Mouse (Mus musculus): ENCODE results near the gene Nrde2.
A peak's percentile ranks its signal among the peaks of the same experiment; 100 is the strongest.

Gene Nrde2

DNA sequence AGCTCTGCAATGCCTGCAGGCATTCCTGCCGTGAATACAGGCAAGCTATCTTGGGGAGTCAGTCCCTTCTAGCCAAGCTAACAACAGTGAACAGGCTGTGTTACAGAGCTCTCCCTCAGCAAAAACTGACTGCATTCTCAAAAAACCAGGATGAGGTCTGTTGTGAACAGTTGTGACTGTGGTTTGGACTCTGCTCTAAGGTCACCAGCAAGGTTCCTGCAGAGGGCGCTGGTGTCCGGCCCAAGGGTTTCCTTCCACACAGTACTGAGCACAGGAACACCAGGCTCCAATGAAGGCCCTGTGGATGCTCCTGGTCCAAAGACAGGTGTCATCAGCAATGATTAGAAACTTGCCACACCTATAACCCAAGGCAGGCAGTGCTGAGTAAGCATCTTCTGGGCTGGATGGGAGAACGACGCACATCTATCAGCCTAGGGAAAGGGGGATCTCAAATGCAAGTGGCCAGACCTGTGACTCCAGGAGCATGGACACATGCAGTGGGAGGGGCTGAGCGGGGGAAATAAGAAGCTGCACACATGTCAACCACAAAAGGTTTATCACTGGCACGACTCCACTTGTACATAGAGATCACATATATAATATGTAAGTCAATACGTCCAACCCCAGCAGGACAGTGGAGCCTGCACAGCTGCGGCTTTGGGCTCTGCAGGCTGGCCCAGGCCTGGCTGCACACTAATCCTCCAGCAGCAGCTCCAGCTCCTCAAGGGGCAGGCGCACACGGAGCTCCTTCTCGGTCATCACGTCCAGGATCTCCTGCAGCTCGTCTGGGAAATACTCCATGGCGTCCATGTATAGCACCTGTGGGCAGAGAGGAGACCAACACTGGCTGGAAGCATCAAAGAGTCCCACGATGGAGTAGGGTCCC is 34.3 kb downstream of the Nrde2 start:
- no peak for DNase-seq (ENCODE audit: low spot score)

DNA sequence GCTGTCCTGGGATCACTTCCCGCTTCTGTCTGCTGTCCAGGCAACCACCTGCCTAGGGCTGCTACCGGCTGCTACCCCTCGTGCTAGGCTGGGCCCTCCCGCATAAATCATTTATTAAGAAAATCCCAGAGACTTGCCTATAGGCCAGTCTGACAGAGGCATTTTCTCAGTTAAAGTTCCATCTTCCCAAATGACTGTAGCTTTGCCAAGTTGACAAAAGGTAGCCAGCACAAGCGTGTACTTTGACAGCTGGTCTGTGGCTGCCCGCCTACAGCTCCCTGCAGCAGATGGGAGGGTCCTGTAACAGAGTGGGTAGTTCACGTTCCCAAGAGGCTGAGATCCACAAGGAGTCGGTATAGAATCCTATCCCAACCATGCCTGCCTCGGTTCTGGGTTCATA is 36.0 kb downstream of the Nrde2 start:
- no peak for DNase-seq (ENCODE audit: low spot score)

DNA sequence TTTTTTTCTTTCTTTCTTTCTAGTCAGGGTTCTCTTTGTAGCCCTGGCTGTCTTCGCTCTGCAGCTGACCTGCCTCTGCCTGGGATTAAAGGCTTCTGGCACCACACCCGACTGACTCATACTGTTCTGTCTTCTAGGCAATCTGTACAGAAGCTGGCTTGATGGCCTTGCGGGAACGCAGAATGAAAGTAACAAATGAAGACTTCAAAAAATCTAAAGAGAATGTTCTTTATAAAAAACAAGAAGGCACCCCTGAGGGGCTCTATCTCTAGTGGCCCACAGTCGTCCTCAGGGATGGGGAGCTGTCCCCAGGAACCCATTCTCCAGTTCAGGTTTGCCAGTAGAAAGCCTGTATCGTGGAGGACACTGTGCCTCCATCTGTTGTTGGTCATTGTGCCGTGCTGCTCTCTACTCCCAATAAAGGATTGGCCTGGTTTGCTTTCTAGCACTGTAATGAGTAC is 36.5 kb downstream of the Nrde2 start:
- no peak for DNase-seq (ENCODE audit: low spot score)

DNA sequence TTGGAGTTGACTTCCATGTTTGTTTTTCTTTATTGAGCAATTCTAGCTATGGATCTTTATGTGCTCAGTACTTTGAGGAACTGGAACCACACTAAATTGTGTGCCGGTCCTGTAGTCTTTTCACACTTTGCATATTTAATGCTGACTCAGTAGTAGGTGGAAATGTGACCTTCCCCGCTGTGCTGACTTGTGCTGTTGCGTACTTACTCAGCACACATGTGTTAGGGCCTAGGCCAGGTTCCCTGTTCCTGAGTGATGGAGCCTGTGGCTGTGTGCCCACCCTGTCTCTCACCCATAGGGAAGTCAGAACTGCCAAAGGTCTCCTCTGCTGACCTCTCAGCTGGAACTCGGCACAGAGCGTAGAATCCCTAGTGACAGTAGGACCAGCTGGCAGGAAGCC is 43.5 kb downstream of the Nrde2 start:
- no peak for DNase-seq (ENCODE audit: low spot score)

DNA sequence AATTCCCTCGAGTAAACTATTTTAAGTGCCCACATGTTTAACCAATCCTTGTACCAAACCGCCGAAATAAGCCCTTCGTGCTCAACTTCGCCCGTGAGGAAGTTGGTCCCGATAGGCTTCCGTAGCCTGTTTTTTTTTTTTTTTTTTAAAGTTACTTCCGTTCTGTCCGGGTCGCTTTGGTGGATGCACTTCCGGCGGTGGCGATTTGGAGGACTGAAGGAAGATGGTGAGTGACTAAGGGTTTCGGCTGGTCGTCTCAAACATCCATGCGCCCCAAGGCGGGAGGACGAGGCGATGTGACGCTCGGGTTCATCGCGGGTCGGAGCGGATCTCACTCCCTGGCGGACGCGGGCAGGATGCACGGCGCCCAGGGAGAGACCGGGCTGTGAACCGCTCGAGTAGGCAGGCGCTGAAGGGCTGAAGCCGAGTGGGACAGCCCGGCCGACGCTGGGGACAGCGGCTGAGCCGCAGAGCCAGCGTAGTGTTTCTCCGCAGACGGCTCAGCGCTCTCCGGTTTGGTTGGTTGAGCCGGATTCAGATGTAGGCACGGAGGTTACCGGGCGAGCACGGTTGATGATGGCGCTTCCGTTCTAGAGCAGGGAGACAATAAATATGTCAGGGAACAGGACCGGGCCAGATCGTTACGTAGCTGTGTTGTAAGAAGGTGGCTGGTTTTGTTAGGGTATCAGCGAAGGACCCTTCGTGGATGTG is 49.3 kb downstream of the Nrde2 start, which contains the start of gene Psmc1:
Gene Psmc1, plus strand, starts transcription at position 169 of the 711 bp plus-strand sequence.
- peak; percentile 92 for DNase-seq (ENCODE audit: low spot score)

DNA sequence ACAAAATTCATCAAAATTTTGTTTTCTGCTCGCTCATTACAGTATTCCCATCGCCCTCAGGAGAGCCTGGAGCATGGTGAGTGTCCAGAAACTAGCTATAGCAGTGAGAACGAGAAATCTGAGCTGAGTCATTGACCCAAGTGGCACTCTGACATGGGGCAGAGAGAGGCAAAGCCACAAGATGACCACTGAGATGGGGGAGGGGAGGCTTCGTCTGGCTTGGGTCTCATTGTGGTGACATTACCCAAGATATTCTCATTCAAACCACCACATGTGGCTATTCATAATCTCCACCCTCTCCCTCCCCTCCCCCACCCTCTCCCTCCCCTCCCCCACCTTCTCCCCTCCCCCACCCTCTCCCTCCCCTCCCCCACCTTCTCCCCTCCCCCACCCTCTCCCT is 52.0 kb downstream of the Nrde2 start:
- DNase-seq (ENCODE audit: low spot score): peak; percentile 21

DNA sequence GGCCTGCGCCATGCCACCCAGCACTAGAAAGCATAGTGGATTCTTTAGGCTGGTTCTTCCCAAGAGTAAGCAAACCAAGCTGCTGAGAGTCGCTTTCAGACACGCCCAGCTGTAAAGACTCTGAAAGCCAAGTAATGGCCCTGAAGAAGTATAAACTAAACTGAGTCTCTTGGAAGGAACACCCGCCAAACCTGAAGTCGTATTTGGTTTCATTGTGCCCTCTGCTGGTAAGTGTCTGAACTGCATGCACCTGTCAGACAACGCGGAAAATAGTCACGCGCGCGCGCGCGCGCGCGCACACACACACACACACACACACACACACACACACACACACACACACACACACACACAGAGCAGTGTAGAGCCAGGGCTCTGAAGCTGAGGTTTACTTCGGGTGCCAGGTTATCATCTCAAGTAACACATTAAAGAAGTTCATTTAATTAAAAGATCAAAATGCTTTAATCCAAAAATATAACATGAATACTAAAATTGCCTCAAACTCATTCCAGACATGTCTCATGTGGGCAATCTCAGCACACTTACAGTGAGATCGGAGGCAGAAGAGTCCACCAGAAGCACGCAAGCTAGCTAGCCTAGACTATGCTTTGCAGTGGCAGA is 53.1 kb downstream of the Nrde2 start:
- peak; percentile 86 for DNase-seq (ENCODE audit: low spot score)

DNA sequence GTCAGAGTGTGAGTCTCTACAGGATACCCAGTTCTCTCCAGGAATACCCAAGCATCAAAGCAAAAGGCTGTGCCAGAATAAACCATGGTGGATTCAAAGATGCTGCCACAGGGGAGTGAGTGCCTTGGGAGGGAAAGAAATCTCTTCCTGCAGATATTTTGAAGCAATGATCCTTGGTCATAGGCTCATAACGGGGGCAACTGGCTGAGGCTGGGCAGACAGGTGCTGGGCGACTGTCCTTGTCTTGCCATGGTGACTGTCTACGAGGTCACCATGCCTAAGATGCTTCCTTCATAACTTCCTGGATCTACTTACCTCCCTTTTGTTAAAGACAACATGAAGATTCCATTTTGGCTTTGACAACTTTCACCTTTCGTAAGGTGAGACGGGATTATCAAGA is 54.9 kb downstream of the Nrde2 start:
- no peak for DNase-seq (ENCODE audit: low spot score)

DNA sequence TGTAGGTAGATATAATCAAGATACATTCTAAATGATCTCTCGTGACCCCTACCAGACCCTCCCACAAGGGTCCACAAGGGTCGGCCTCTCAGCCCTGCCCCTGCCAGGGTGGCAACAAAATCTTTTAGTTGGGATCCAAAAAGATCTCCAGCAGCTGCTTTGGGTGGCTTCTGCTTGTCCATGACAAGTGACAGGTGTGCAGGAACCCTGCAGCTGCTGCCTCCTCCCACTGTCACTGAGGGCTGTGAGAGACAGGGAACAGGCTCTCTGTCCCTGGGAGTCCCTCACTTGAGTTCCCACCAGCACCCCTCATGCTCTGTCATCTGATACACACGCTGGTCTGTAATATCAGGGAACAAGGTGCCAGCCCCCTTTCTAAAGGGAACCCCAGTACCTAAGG is 57.8 kb downstream of the Nrde2 start:
- DNase-seq (ENCODE audit: low spot score): no peak

DNA sequence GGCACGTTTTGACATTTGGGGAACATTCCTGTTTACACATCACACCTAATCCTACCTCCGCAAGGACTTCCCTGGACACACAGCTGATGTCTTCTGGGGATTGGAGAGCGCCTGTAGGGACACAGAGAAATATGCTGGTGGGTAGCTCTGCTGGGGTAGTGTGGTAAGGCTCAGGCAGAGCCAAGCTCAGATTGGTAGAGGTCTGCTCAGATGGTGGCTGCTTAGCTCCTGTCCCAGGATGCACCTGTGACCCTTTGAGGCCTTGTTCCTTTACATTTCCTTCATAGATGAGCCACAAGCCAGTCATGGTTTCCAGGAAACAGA is 58.8 kb downstream of the Nrde2 start:
- no peak for DNase-seq (ENCODE audit: low spot score)

DNA sequence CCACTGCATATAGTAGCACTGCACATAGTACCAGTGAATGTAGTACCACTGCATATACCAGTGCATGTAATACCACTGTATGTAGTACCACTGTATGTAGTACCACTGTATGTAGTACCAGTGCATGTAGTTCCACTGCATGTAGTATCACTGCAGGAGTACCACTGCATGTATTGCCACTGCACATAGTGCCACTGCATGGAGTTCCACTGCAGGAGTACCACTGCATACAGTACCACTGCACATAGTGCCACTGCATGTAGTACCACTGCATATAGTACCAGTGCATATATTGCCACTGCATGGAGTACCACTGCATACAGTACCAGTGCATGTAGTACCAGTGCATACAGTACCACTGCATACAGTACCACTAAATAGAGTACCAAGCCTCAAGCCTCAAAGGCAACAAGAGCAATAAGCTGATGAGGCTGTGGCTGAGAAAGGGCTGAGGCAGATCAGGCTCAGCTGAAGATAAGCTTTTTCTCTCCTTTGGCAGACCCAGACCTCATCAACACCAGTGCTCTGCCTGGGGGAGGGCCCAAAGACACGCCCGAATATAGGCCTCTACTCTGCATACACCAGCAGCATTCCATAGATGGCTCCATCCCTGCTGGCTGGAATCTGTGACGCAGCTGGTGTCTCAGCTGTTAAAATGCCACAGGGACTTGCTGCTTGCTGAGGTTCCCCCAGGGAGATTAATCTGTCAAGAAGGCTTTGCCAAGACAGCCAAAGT is 59.3 kb downstream of the Nrde2 start:
- DNase-seq (ENCODE audit: low spot score): no peak

DNA sequence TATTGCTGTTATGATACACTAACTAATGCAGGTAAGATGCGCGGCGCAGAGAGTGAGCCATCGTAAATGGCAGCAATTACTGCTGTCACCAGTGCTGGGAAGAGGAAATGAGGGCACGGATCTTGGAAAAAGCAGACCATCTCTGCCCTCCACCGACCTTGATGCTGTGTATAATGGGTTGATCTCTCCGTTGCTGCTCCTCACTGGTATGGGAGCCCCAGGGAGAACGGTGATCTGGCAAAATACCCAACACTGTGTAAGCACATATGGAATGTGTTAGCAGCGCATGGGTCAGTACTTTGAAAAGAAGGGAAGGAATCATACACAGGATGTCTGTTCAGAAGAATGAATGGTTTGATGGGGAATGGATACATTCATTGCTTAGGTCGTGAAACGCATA is 66.4 kb downstream of the Nrde2 start:
- no peak for DNase-seq (ENCODE audit: low spot score)

DNA sequence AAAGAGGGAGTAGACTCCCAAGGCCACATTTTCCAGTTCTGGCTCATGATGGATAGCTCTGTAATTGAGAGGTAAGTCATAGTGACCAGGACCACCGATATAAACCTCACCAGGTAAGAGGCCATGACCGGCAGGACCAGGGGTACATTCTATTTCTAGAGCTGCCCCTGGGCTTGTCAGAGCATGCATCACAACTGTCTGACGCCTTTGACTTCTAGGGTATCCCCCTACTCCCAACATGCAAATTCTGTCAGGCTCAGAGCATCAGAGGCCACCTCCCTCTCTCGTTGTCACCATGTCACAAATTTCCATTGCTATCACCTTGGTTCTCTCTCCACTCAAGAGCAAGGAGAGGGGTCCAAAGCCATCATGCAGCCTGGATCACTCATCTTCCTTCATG is 68.7 kb downstream of the Nrde2 start:
- no peak for DNase-seq (ENCODE audit: low spot score)

DNA sequence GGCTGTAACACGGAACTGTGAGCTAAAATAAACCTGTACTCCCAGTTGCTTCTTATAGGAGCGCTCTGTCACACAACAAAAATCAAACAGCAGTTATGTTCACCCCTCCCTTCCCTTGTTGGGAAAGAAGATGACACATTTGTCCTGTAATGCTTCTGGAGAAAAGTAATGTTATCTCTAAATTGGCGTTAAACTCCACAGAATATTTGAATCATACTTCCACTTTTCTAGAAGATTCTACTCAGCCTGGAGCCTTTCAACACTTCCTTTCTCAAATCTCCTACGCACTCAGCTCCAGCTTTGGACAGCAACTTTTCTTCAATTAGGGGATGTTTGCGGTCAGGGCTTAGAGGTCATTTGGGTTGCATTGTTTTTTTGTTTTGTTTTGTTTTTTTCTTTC is 70.2 kb downstream of the Nrde2 start:
- no peak for DNase-seq (ENCODE audit: low spot score)

DNA sequence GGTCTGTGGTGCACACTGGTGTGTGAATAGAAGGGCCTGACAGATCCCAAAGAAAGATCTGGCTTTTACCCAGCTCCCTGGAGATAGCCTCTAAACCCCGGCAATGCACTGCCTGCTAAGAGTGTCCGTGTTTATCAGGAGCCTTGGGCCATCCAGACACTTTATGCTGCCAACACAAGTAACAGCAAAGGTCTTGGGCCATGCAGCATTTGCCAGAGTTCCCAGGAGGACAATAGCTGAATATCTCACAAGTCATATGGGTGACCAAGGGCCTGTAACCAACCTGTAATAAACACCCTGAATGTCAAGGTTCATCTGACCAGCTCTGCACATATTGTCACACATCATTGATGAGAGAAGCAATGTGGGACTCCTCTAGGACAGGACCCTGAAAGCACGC is 71.4 kb downstream of the Nrde2 start:
- no peak for DNase-seq (ENCODE audit: low spot score)

DNA sequence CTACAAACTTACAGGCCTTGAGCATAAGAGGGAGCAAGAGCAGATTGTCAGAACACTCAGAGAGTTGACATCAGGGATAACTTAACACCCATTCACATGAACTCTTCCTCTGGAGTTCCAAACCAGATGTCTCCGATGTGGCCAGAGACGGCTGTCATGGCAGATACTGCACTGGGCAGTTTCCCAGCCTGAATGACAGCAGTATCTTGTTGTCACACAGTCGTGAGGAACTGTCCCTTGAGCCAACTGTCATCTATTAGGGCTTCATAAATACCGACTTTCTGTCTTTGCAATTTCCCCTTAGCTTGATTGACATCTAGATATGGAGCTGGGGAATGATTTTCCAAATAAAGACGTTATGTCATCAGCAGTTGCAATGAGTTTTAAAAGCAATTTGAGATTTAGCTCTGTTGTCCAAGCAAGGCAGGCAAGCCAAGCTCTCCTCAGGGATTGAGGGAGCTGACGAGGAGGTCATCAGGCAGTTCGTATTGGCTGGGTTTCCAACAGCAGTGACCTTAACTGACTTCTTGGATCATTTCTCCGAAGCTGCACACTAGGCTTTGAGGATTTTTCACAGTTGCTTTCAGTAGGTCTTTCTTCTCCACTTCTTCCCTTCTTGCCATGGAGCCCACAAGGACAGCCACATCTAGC is 79.7 kb downstream of the Nrde2 start:
- DNase-seq (ENCODE audit: low spot score): no peak

DNA sequence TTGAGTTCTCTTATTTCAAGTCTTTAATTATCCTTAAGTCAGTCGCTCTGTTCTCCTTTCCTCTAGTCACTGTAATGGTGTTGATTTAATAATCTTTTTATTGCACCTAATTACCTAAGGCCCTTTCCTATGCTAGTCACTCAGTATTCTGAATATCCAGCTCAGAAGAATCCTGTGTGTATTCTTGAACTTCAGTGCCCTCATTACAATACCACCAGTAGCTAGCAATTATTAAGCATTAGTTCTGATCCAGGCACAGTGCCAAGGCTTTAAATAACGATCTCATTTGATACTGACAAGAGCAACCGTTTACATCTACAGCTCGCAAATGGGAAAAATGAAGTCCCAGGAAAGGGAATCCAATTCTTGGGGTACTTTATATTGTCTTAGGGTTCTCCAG is 83.7 kb downstream of the Nrde2 start:
- no peak for DNase-seq (ENCODE audit: low spot score)
